Mouse (Mus musculus) lung, embryonic 16.5 days (tissue): Measurements from ENCODE around the gene Copz1. TPM values are rescaled to one million over a fixed set of nuclear protein-coding genes. Genes with fewer than 3 reads are reported as not detected.

Experiments used
- ATAC-seq: fragments of 200-750 bp; cut with Nextera tagmentation; 2 replicates; pipeline ENCODE4 v1.8.0; 2017; ENCODE audit warnings: low read depth, mild to moderate bottlenecking, moderate library complexity
- H3K27ac ChIP-seq: fragments of 300-500 bp; sonication (generic); 2 replicates; pipeline ENCODE4 v1.5.1; 2014; ENCODE audit warnings: mild to moderate bottlenecking, control low read depth, low read length
- H3K27me3 ChIP-seq: fragments of 300-500 bp; sonication (generic); 2 replicates; pipeline ENCODE4 v1.6.1; 2014; ENCODE audit warnings: low read depth, low read length, mixed read lengths; ENCODE audit not compliant: control insufficient read depth, insufficient read depth
- H3K36me3 ChIP-seq: fragments of 300-500 bp; sonication (generic); 2 replicates; pipeline ENCODE4 v1.6.1; 2014; ENCODE audit warnings: low read length; ENCODE audit not compliant: control insufficient read depth, insufficient read depth
- H3K4me1 ChIP-seq: fragments of 300-500 bp; sonication (generic); replicated peaks from 2 replicates; pipeline ENCODE4 v1.6.1; 2014; ENCODE audit warnings: low read length, mixed read lengths; ENCODE audit not compliant: control insufficient read depth, insufficient read depth
- H3K4me2 ChIP-seq: fragments of 300-500 bp; sonication (generic); 2 replicates; pipeline ENCODE4 v1.6.1; 2014; ENCODE audit warnings: low read depth, low read length, control low read depth
- H3K4me3 ChIP-seq: fragments of 300-500 bp; sonication (generic); 2 replicates; pipeline ENCODE4 v1.5.1; 2014; ENCODE audit warnings: mild to moderate bottlenecking, low read length, control low read depth
- H3K9ac ChIP-seq: fragments of 300-500 bp; sonication (generic); 2 replicates; pipeline ENCODE4 v1.6.1; 2014; ENCODE audit warnings: low read length, control low read depth
- H3K9me3 ChIP-seq: fragments of 300-500 bp; sonication (generic); 2 replicates; pipeline ENCODE4 v1.6.1; 2016; ENCODE audit warnings: low read length; ENCODE audit not compliant: control insufficient read depth
- WGBS: fragments of 180-500 bp; shearing (Covaris S2); extraction: QIAGEN DNeasy Blood & Tissue Kit; methylation state at CpG from one replicate; pipeline ENCODE4 v1.1.7; 2014; 5-methylcytosine and 5-hydroxymethylcytosine counted together
- polyA plus RNA-seq: library from polyadenylated mRNA; unstranded; fragments of >200 nt; fragmentation: Nextera tagmentation; extraction: Ambion mirVana; gene quantifications from 2 replicates; pipeline ENCODE4 v1.2.1, GENCODE M21; 2015

The Copz1 gene
- polyA plus RNA-seq, 1 experiment from 2014 or later, result 290 TPM

GRCm38 (mm10) chr15:103339166-103339960 is 66.8 kb downstream of the Copz1 start:
- 4% methylated on average over 29 of the region's 31 CpGs for WGBS
- peaks cover 42% of the 10 kb centered on the region for H3K27me3 ChIP-seq
- peaks cover 5% of the 10 kb centered on the region; the same call in 1 of the 2 replicates for H3K4me1 ChIP-seq
- H3K27ac ChIP-seq, result no peak overlapping the region
- H3K36me3 ChIP-seq, result peaks cover 3% of the 10 kb centered on the region; the same call in 1 of the 2 replicates
- H3K4me2 ChIP-seq, result peak overlapping the region; percentile 89
- no peaks in the 10 kb centered on the region for H3K9me3 ChIP-seq
- H3K4me3 ChIP-seq, result peak overlapping the region; percentile 60
- H3K9ac ChIP-seq, result peak overlapping the region; percentile 58
- ATAC-seq, result peak; percentile 32

DNA sequence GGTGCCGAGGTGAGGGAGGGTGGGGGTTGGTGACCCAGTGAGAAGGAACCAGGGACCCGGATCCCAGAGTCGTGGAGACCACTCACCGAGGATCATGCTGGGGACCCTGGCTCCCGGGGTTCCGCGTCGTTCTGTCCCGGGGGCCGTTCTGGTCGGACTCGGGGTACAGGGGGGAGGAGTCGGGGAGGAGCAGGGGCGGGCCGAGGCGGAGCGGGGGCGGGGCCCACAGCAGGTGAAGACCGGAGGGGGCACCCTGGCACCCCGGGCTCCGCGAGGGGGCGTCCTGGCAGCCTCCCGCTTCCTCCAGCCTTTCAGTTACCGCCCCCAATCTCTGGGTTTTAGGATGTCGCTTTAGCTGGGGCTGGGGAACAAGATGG is 67.4 kb downstream of the Copz1 start, which contains the start of gene Zfp385a:
TSS of gene Zfp385a (minus strand) at position 133 of the 377 bp plus-strand sequence.
- Histone ChIP-seq H3K27me3 (peaks cover 42% of the 10 kb centered on the region), H3K9ac (peak within 1 kb of the TSS; percentile 58), H3K9me3 (no peaks in the 10 kb centered on the region), H3K36me3 (peaks cover 8% of the 10 kb centered on the region), H3K4me3 (peak within 1 kb of the TSS; percentile 60), H3K4me2 (peak within 1 kb of the TSS; percentile 89), H3K4me1 (peaks cover 5% of the 10 kb centered on the region; the same call in 1 of the 2 replicates), H3K27ac (no peak within 1 kb of the TSS)
- WGBS, result 1% methylated on average over 26 of the region's 26 CpGs
- ATAC-seq, result peak; percentile 51

DNA sequence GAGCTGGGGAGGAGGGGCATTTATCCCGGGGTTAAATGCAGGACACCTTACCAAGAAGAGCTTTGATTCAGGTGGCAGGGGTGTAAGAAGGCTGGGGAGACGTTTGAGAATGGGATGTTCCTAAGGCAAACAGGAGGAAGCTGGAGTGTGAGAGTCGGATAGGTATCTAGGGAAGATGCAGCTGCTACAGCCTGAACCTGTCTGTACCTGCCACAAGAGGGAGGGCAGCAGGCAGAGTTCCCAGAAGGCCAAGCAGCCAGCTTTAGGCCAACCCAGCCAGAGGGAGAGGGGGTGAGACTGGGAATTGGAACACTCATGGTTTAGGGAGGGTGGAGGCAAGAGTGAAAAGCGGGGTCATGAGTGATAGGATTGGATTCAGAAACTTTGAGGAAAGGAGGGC is 68.3 kb downstream of the Copz1 start:
- ATAC-seq, result no peak
- Histone ChIP-seq H3K9me3 (no peaks in the 10 kb centered on the region), H3K4me3 (no peak overlapping the region), H3K4me1 (peaks cover 5% of the 10 kb centered on the region; the same call in 1 of the 2 replicates), H3K9ac (no peak overlapping the region), H3K36me3 (peaks cover 14% of the 10 kb centered on the region), H3K27me3 (peaks cover 42% of the 10 kb centered on the region), H3K4me2 (no peak overlapping the region), H3K27ac (no peak overlapping the region)
- 19% methylated on average over 4 of the region's 4 CpGs for WGBS

- H3K27me3 ChIP-seq, result peaks cover 42% of the 10 kb centered on the region
- WGBS, result 51% methylated on average over 8 of the region's 8 CpGs
- H3K4me1 ChIP-seq, result peaks cover 5% of the 10 kb centered on the region; the same call in 1 of the 2 replicates
- no peak overlapping the region for H3K4me3 ChIP-seq
- H3K9me3 ChIP-seq, result no peaks in the 10 kb centered on the region
- H3K27ac ChIP-seq, result no peak overlapping the region
- H3K9ac ChIP-seq, result no peak overlapping the region
- no peak overlapping the region for H3K4me2 ChIP-seq
- H3K36me3 ChIP-seq, result peaks cover 14% of the 10 kb centered on the region
- no peak for ATAC-seq
Observed at GRCm38 (mm10) chr15:103341547-103341946, 69.0 kb downstream of the Copz1 start.

DNA sequence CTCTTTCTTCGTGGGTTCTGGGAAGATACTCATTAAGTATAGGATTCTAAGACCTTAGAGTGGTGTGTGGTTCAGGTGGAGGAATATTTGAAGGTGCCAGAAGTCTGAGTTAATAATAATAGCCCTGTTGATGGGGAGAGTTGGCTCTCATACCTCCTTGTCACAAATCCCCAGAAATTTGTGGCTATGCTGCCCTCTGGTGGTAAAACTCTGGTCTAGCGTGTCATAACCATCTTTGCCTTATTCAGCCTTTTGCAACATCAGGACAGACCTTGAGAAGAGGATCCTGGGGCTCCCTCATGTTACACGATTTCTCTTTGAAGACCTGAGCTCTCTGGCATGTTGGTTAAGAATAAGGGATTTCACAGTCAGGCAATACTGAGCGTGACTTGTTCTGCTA is 69.9 kb downstream of the Copz1 start:
- peaks cover 14% of the 10 kb centered on the region for H3K36me3 ChIP-seq
- H3K9me3 ChIP-seq, result no peaks in the 10 kb centered on the region
- peaks cover 42% of the 10 kb centered on the region for H3K27me3 ChIP-seq

DNA sequence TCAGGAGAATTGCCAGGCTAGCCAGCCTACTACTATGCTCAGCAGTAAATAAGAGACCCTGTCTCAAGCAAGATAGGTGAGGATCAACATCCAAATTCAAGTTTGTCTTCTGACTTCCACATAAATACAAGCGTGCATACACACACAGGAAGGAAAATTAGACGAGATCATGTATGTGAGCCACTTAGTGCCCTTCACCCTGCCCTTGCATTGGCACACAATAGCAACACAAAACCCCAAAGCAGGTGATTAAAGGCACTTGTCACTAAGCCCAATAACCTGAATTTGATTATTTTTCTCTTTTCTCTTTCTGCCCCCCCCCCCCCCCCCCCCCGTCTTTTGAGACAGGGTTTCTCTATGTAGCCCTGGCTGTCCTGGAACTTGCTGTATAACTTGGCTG is 70.5 kb downstream of the Copz1 start:
- Histone ChIP-seq H3K36me3 (peaks cover 17% of the 10 kb centered on the region), H3K9ac (no peak overlapping the region), H3K4me3 (no peak overlapping the region), H3K27me3 (peaks cover 39% of the 10 kb centered on the region), H3K4me1 (peaks cover 5% of the 10 kb centered on the region; the same call in 1 of the 2 replicates), H3K4me2 (no peak overlapping the region), H3K27ac (no peak overlapping the region), H3K9me3 (no peaks in the 10 kb centered on the region)
- 70% methylated on average over 2 of the region's 3 CpGs for WGBS
- ATAC-seq, result no peak

More for the DNA sequence above, 69.9 kb downstream of the Copz1 start:
- Histone ChIP-seq H3K4me2 (no peak overlapping the region), H3K27ac (no peak overlapping the region), H3K9ac (no peak overlapping the region), H3K4me3 (no peak overlapping the region), H3K4me1 (peaks cover 5% of the 10 kb centered on the region; the same call in 1 of the 2 replicates)
- WGBS, result 12% methylated on average over 4 of the region's 4 CpGs
- 0 out of 2 replicates have a peak, but pooled peaks have one; percentile 7 for ATAC-seq

GRCm38 (mm10) chr15:103343556-103343955 is 71.0 kb downstream of the Copz1 start:
- Histone ChIP-seq H3K4me2 (no peak overlapping the region), H3K36me3 (peaks cover 20% of the 10 kb centered on the region), H3K4me3 (no peak overlapping the region), H3K9me3 (no peaks in the 10 kb centered on the region), H3K27ac (no peak overlapping the region), H3K4me1 (peaks cover 5% of the 10 kb centered on the region; the same call in 1 of the 2 replicates), H3K27me3 (peaks cover 34% of the 10 kb centered on the region), H3K9ac (no peak overlapping the region)
- no peak for ATAC-seq

GRCm38 (mm10) chr15:103345789-103346188 is 73.3 kb downstream of the Copz1 start:
- no peak overlapping the region for H3K27ac ChIP-seq
- H3K4me1 ChIP-seq, result no peaks in the 10 kb centered on the region
- 85% methylated on average over 6 of the region's 6 CpGs for WGBS
- no peak overlapping the region for H3K9ac ChIP-seq
- no peak overlapping the region for H3K4me2 ChIP-seq
- peaks cover 25% of the 10 kb centered on the region for H3K36me3 ChIP-seq
- no peak for ATAC-seq
- no peak overlapping the region for H3K4me3 ChIP-seq
- H3K27me3 ChIP-seq, result peaks cover 13% of the 10 kb centered on the region; the same call in 1 of the 2 replicates
- no peaks in the 10 kb centered on the region for H3K9me3 ChIP-seq

- peaks cover under 1% of the 10 kb centered on the region; the same call in 1 of the 2 replicates for H3K27me3 ChIP-seq
- ATAC-seq, result no peak
- no peaks in the 10 kb centered on the region for H3K4me1 ChIP-seq
- peaks cover 37% of the 10 kb centered on the region for H3K36me3 ChIP-seq
- no peak overlapping the region for H3K9ac ChIP-seq
- H3K9me3 ChIP-seq, result no peaks in the 10 kb centered on the region
- 9% methylated on average over 2 of the region's 2 CpGs for whole genome bisulfite sequencing
- no peak overlapping the region for H3K27ac ChIP-seq
- H3K4me2 ChIP-seq, result no peak overlapping the region
- H3K4me3 ChIP-seq, result no peak overlapping the region
Observed at GRCm38 (mm10) chr15:103347275-103347684, 74.8 kb downstream of the Copz1 start.
